Comparison of ENCODE assay signal across 13 mouse cellular contexts in the genomic region with DNA sequence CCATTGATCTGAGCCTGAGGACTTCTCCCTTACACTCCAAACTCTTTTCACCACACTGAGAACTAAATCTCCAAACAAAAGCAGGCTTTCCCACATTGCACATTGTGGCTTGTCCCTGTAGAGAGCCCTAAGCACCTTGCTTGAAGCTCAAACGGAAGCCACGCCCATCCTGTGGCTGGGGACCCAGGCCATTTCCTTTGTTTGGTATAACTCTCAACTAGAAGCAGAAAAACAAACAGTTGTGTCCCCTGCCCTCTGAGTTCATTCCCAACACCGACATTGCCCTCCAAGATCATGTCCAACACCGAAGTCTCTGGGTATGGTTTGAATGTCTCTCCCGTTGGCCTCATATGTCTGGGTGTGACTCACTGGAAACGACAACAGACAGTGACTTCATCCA.
DNase-seq lines count a peak whose midpoint lies in the region; ATAC-seq and TF ChIP-seq lines count a peak whose summit lies in the region.
"Had no signal": no experiment of that assay in that cellular context is flagged by ENCODE, and none has a peak within 500 bp of the region (broad histone marks: within the 10 kb centered on the region; RNA-seq: fewer than 3 reads in every experiment).

No protein-coding gene starts in this region.

- no peak for TF ChIP-seq CTCF in lung, postnatal 0 days (IDR thresholded peaks at IDR 0.05)

- 0 out of 2 replicates have a peak, but pooled peaks cover 3% of the 10 kb centered on the region for H3K27me3 ChIP-seq in kidney, embryonic 14.5 days (ENCODE audit: control insufficient read depth, insufficient read depth, low read length)
- H3K27me3 ChIP-seq in lung, postnatal 0 days (replicated peaks; ENCODE audit: insufficient read depth, low read length) = no peaks in the 10 kb centered on the region
- H3K27me3 ChIP-seq in liver, embryonic 11.5 days (replicated peaks; ENCODE audit: control insufficient read depth, insufficient read depth, low read length) = no peaks in the 10 kb centered on the region
- H3K27me3 ChIP-seq: hindbrain, embryonic 15.5 days had no signal

- no peak for ATAC-seq in kidney, embryonic 14.5 days (ENCODE audit: low FRiP score, low TSS enrichment)
- ATAC-seq in activated CD4-positive, CD25-positive, alpha-beta regulatory T cell, adult 4 months = peak; percentile 63
- ATAC-seq in lung, postnatal 0 days = peak; percentile 62
- ATAC-seq in frontal cortex, adult (ENCODE audit: low TSS enrichment) = no peak
- no peak for ATAC-seq in liver, embryonic 11.5 days (replicated peaks; ENCODE audit: low FRiP score)
- ATAC-seq: forebrain, postnatal 0 days had no signal

- no peaks in the 10 kb centered on the region for H3K36me3 ChIP-seq in kidney, embryonic 14.5 days (ENCODE audit: control insufficient read depth, insufficient read depth, low read length)
- no peaks in the 10 kb centered on the region for H3K36me3 ChIP-seq in lung, postnatal 0 days (ENCODE audit: insufficient read depth, low read length)
- no peaks in the 10 kb centered on the region for H3K36me3 ChIP-seq in liver, embryonic 11.5 days (ENCODE audit: control insufficient read depth, insufficient read depth, low read length)
- H3K36me3 ChIP-seq: hindbrain, embryonic 15.5 days; midbrain, embryonic 12.5 days had no signal

- no peaks in the 10 kb centered on the region for H3K4me1 ChIP-seq in kidney, embryonic 14.5 days (ENCODE audit: control insufficient read depth, insufficient read depth, low read length)
- no peaks in the 10 kb centered on the region for H3K4me1 ChIP-seq in lung, postnatal 0 days (ENCODE audit: insufficient read depth, low read depth, low read length)
- H3K4me1 ChIP-seq in liver, embryonic 11.5 days (replicated peaks; ENCODE audit: control insufficient read depth, insufficient read depth, low read length) = no peaks in the 10 kb centered on the region; the same call in 1 of the 2 replicates
- H3K4me1 ChIP-seq: hindbrain, embryonic 15.5 days; midbrain, embryonic 12.5 days had no signal

- no peaks in the 10 kb centered on the region for H3K9me3 ChIP-seq in kidney, embryonic 14.5 days (ENCODE audit: control insufficient read depth, low read length)
- no peaks in the 10 kb centered on the region for H3K9me3 ChIP-seq in lung, postnatal 0 days (ENCODE audit: low read length)
- H3K9me3 ChIP-seq in liver, embryonic 11.5 days (ENCODE audit: control insufficient read depth, low read length) = no peaks in the 10 kb centered on the region
- H3K9me3 ChIP-seq: hindbrain, embryonic 15.5 days; midbrain, embryonic 12.5 days had no signal

- H3K4me2 ChIP-seq in kidney, embryonic 14.5 days (replicated peaks; ENCODE audit: low read depth, low read length) = no peak overlapping the region
- H3K4me2 ChIP-seq in lung, postnatal 0 days (replicated peaks; ENCODE audit: low read depth, low read length) = no peak overlapping the region
- no peak overlapping the region for H3K4me2 ChIP-seq in liver, embryonic 11.5 days
- H3K4me2 ChIP-seq: hindbrain, embryonic 15.5 days; midbrain, embryonic 12.5 days had no signal

- 81% methylated on average over 6 of the region's 6 CpGs for WGBS in kidney, embryonic 14.5 days
- 40% methylated on average over 6 of the region's 6 CpGs for WGBS in lung, postnatal 0 days
- WGBS in liver, embryonic 11.5 days = 47% methylated on average over 6 of the region's 6 CpGs

- no peak overlapping the region for H3K27ac ChIP-seq in kidney, embryonic 14.5 days (ENCODE audit: low read depth, low read length)
- no peak overlapping the region for H3K27ac ChIP-seq in lung, postnatal 0 days (ENCODE audit: low read length)
- H3K27ac ChIP-seq in liver, embryonic 11.5 days (ENCODE audit: low read depth, low read length) = no peak overlapping the region
- H3K27ac ChIP-seq: hindbrain, embryonic 15.5 days; midbrain, embryonic 12.5 days had no signal

- H3K9ac ChIP-seq in kidney, embryonic 14.5 days (ENCODE audit: low read depth, low read length) = no peak overlapping the region
- H3K9ac ChIP-seq in lung, postnatal 0 days (replicated peaks; ENCODE audit: low read depth) = no peak overlapping the region
- H3K9ac ChIP-seq in liver, embryonic 11.5 days (ENCODE audit: low read depth, low read length) = no peak overlapping the region
- H3K9ac ChIP-seq: forebrain, postnatal 0 days; hindbrain, embryonic 15.5 days; midbrain, embryonic 12.5 days had no signal

- peak; percentile 23 to 53 for DNase-seq in kidney, postnatal 25 days
- DNase-seq in lung, postnatal 0 days (ENCODE audit: low spot score) = peak; percentile 37
- peak; percentile 57 for DNase-seq in thymus, postnatal 25 days
- DNase-seq in cerebellum, postnatal 14 days = no peak
- DNase-seq in liver, embryonic 11.5 days (ENCODE audit: low spot score) = no peak
- DNase-seq: adrenal gland, postnatal 36 days; forebrain, postnatal 0 days; kidney, adult 9 months had no signal

- H3K4me3 ChIP-seq in kidney, embryonic 14.5 days (ENCODE audit: low read length) = no peak overlapping the region
- no peak overlapping the region for H3K4me3 ChIP-seq in lung, postnatal 0 days (ENCODE audit: low read depth, low read length)
- no peak overlapping the region for H3K4me3 ChIP-seq in liver, embryonic 11.5 days (ENCODE audit: low read depth, low read length)
- H3K4me3 ChIP-seq: hindbrain, embryonic 15.5 days; midbrain, embryonic 12.5 days had no signal

- TF ChIP-seq EP300 in lung, postnatal 0 days (IDR thresholded peaks at IDR 0.05) = peak; percentile 60; the same call in 1 of the 2 replicates

Comparison
In these comparisons a context has a peak if more than half of its experiments do, and no peak if none do; other contexts are left out.
1. DNase-seq: peak in kidney, postnatal 25 days (2 of 2), lung, postnatal 0 days (single experiment) and thymus, postnatal 25 days (single experiment); none in cerebellum, postnatal 14 days (0 of 2) and liver, embryonic 11.5 days (single experiment).
2. ATAC-seq: peak in activated CD4-positive, CD25-positive, alpha-beta regulatory T cell, adult 4 months (single experiment) and lung, postnatal 0 days (single experiment); none in kidney, embryonic 14.5 days (single experiment), frontal cortex, adult (single experiment) and liver, embryonic 11.5 days (single experiment).